Mouse (Mus musculus) adrenal gland, postnatal 0 days (tissue): ENCODE data around the gene Gm8660. TPM values are rescaled to one million over a fixed set of nuclear protein-coding genes. Genes with fewer than 3 reads are reported as not detected.

ENCODE experiments used
- polyA plus RNA-seq: library from polyadenylated mRNA; unstranded; fragments of >200 nt; fragmentation: Nextera tagmentation; extraction: Ambion mirVana; gene quantifications from 2 replicates; pipeline ENCODE4 v1.2.1, GENCODE M21; 2015

Gene Gm8660
- polyA plus RNA-seq = not detected in 2 replicates

GRCm38 (mm10) chr7:22370939-22371338 lies at the start of gene Gm8660:
Gene Gm8660 (minus strand): TSS chr7:22371039.

GRCm38 (mm10) chr7:22413283-22413682 lies 42.4 kb upstream of the Gm8660 start, which contains the start of gene Vmn1r148:
Gene Vmn1r148 (plus strand): TSS chr7:22413583.

GRCm38 (mm10) chr7:22329617-22330016 lies 41.2 kb downstream of the Gm8660 start, which contains the start of gene Gm4187:
Gene Gm4187 (minus strand): TSS chr7:22329717.

Other genes with a start within 250 kb of the Gm8660 start
- gene Gm10666, start 236.3 kb downstream of the Gm8660 start, polyA plus RNA-seq = not detected in 2 replicates
- gene Vmn1r142, start 207.0 kb downstream of the Gm8660 start, polyA plus RNA-seq = not detected in 2 replicates
- not detected in 2 replicates for gene Vmn1r143, start 181.7 kb downstream of the Gm8660 start, polyA plus RNA-seq
- not detected in 2 replicates for gene Gm8653, start 169.8 kb downstream of the Gm8660 start, polyA plus RNA-seq
- not detected in 2 replicates for gene Gm8453, start 141.6 kb downstream of the Gm8660 start, polyA plus RNA-seq
- gene Gm4187, start 41.3 kb downstream of the Gm8660 start, polyA plus RNA-seq = not detected in 2 replicates
- not detected in 2 replicates for gene Vmn1r148, start 42.5 kb upstream of the Gm8660 start, polyA plus RNA-seq
- not detected in 2 replicates for gene Vmn1r149, start 67.2 kb upstream of the Gm8660 start, polyA plus RNA-seq
- not detected in 2 replicates for gene Gm10665, start 93.0 kb upstream of the Gm8660 start, polyA plus RNA-seq
- not detected in 2 replicates for gene Vmn1r151, start 128.6 kb upstream of the Gm8660 start, polyA plus RNA-seq
- gene Vmn1r152, start 151.9 kb upstream of the Gm8660 start, polyA plus RNA-seq = not detected in 2 replicates
- gene Gm8677, start 163.8 kb upstream of the Gm8660 start, polyA plus RNA-seq = not detected in 2 replicates
- not detected in 2 replicates for gene Gm4201, start 194.3 kb upstream of the Gm8660 start, polyA plus RNA-seq
- 0.16 TPM in 1 of 2 replicates, not detected in the other for gene Gm4565, start 217.1 kb upstream of the Gm8660 start, polyA plus RNA-seq